Mouse (Mus musculus) ES-E14 (cell line): Measurements from ENCODE around the gene Nav2.

Experiments
- CHD2 ChIP-seq: IDR thresholded peaks from 2 replicates; pipeline ENCODE4 v1.6.1; 2014; ENCODE audit warnings: mild to moderate bottlenecking, low read depth, low read length, inconsistent platforms
- ZC3H11A ChIP-seq: IDR thresholded peaks from 2 replicates; pipeline ENCODE4 v1.6.1; 2012; ENCODE audit warnings: low read depth, mild to moderate bottlenecking, inconsistent platforms, low read length, borderline replicate concordance
- ZNF384 ChIP-seq: IDR thresholded peaks from 2 replicates; pipeline ENCODE4 v1.6.1; 2012; ENCODE audit warnings: low read depth, low read length, inconsistent platforms

DNA sequence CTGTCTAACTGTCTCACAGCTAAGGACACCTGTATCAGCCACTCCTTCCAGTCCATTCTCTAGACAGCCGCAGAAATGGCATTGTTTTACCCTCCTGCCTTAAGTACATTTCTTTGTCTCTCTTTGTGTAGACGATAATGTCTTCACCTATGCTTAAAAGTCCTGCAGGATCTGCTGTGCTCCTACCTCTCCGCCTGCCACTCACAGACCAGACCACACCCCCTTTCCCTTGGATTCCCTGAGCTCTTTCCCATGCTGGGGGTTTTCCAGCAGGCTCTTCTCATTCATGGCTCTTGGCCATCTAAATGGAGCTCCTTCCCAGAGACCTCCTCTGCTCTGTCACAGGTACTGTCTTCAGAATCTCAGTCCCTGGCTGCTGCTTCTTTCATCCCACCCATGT, 408.1 kb downstream of the Nav2 start:
- TF ChIP-seq CHD2 (no peak), ZNF384 (no peak), ZC3H11A (no peak)
